15 mouse cellular contexts compared by ENCODE assay signal in genomic region chr9:43975405-43975804, GRCm38 (mm10).
"Had no signal": no experiment of that assay in that cellular context is flagged by ENCODE, and none has a peak within 500 bp of the region (broad histone marks: within the 10 kb centered on the region; RNA-seq: fewer than 3 reads in every experiment).

No protein-coding gene starts in this region.

- ATAC-seq: lung, postnatal 0 days; midbrain, embryonic 13.5 days had no signal

- H3K9me3 ChIP-seq: limb, embryonic 10.5 days; liver, embryonic 15.5 days; midbrain, embryonic 13.5 days; neural tube, embryonic 12.5 days; stomach, embryonic 15.5 days had no signal

- H3K27ac ChIP-seq: limb, embryonic 10.5 days; liver, embryonic 15.5 days; midbrain, embryonic 13.5 days; neural tube, embryonic 12.5 days; stomach, embryonic 15.5 days had no signal

- H3K4me3 ChIP-seq: limb, embryonic 10.5 days; liver, embryonic 15.5 days; midbrain, embryonic 13.5 days; myocyte; neural tube, embryonic 12.5 days; stomach, embryonic 15.5 days had no signal

- H3K9ac ChIP-seq: liver, embryonic 15.5 days; midbrain, embryonic 13.5 days; neural tube, embryonic 12.5 days; stomach, embryonic 15.5 days had no signal

- H3K27me3 ChIP-seq: liver, embryonic 15.5 days; neural tube, embryonic 12.5 days; stomach, embryonic 15.5 days had no signal

- DNase-seq: kidney, postnatal 10 days; lung, adult 2 months; lung, postnatal 36 days; right cerebral cortex, postnatal 4 days; spleen, adult 18-20 months; thymus, adult 2 months; thymus, postnatal 25 days had no signal

- H3K4me1 ChIP-seq: limb, embryonic 10.5 days; liver, embryonic 15.5 days; stomach, embryonic 15.5 days had no signal

- H3K36me3 ChIP-seq: limb, embryonic 10.5 days; liver, embryonic 15.5 days; midbrain, embryonic 13.5 days; neural tube, embryonic 12.5 days; stomach, embryonic 15.5 days had no signal

- H3K4me2 ChIP-seq: liver, embryonic 11.5 days; liver, embryonic 15.5 days; midbrain, embryonic 13.5 days; neural tube, embryonic 12.5 days; stomach, embryonic 15.5 days had no signal
